Comparison of ENCODE assay signal across 8 mouse cellular contexts in genomic region chr8:112128833-112129518, GRCm38 (mm10).
A peak's percentile ranks its signal among the peaks of the same experiment; 100 is the strongest.
DNase-seq lines count a peak whose midpoint lies in the region; ATAC-seq and TF ChIP-seq lines count a peak whose summit lies in the region.

No protein-coding gene starts in this region.

- no peaks in the 10 kb centered on the region for H3K4me1 ChIP-seq in heart, postnatal 0 days (ENCODE audit: control insufficient read depth, insufficient read depth)
- no peaks in the 10 kb centered on the region for H3K4me1 ChIP-seq in limb, embryonic 14.5 days (ENCODE audit: control insufficient read depth, insufficient read depth, low read length)

- H3K9me3 ChIP-seq in heart, postnatal 0 days (replicated peaks; ENCODE audit: control insufficient read depth, low read length) = no peaks in the 10 kb centered on the region
- H3K9me3 ChIP-seq in limb, embryonic 14.5 days (ENCODE audit: control insufficient read depth, low read length) = no peaks in the 10 kb centered on the region

- TF ChIP-seq POLR2A in limb, embryonic 14.5 days (IDR thresholded peaks at IDR 0.05; ENCODE audit: borderline replicate concordance, extremely low read depth, insufficient read depth, insufficient read length) = no peak

- no peaks in the 10 kb centered on the region for H3K36me3 ChIP-seq in heart, postnatal 0 days (replicated peaks; ENCODE audit: control insufficient read depth, insufficient read depth, low read length)
- H3K36me3 ChIP-seq in limb, embryonic 14.5 days (ENCODE audit: control insufficient read depth, insufficient read depth, low read length) = no peaks in the 10 kb centered on the region

- 50% methylated on average over 14 of the region's 14 CpGs for WGBS in heart, postnatal 0 days
- WGBS in limb, embryonic 14.5 days = 49% methylated on average over 14 of the region's 14 CpGs

- H3K4me3 ChIP-seq in heart, postnatal 0 days (ENCODE audit: low read depth, low read length) = no peak overlapping the region
- H3K4me3 ChIP-seq in limb, embryonic 14.5 days (replicated peaks; ENCODE audit: low read length) = no peak overlapping the region

- H3K27me3 ChIP-seq in heart, postnatal 0 days (ENCODE audit: control insufficient read depth, insufficient read depth, low read length) = no peaks in the 10 kb centered on the region
- no peaks in the 10 kb centered on the region for H3K27me3 ChIP-seq in limb, embryonic 14.5 days (ENCODE audit: control insufficient read depth, insufficient read depth, low read length)

- TF ChIP-seq CTCF in heart, postnatal 0 days (IDR thresholded peaks at IDR 0.05; ENCODE audit: low read depth) = no peak

- H3K27ac ChIP-seq in heart, postnatal 0 days (ENCODE audit: low read depth) = no peak overlapping the region
- no peak overlapping the region for H3K27ac ChIP-seq in limb, embryonic 14.5 days (replicated peaks; ENCODE audit: low read depth, low read length)

- no peak overlapping the region for H3K4me2 ChIP-seq in heart, postnatal 0 days (ENCODE audit: low read depth, low read length)
- no peak overlapping the region for H3K4me2 ChIP-seq in limb, embryonic 14.5 days (replicated peaks; ENCODE audit: low read depth, low read length, severe bottlenecking)

- DNase-seq in CD4-positive, CD25-positive, alpha-beta regulatory T cell, adult 2 months (ENCODE audit: low read depth, low spot score) = peak; percentile 1
- peak; percentile 9 for DNase-seq in urinary bladder, postnatal 25 days (ENCODE audit: low spot score)
- DNase-seq in urinary bladder, postnatal 10 days (ENCODE audit: low spot score) = no peak
- peak; percentile 85 for DNase-seq in heart, postnatal 0 days (ENCODE audit: low spot score)
- DNase-seq in limb, embryonic 14.5 days (ENCODE audit: low spot score) = peak; percentile 94
- peak; percentile 29 for DNase-seq in retina, postnatal 7 days (ENCODE audit: low read depth, low spot score)
- no peak for DNase-seq in spleen, adult 12 weeks (ENCODE audit: low spot score)

- no peak for ATAC-seq in CD4-positive, CD25-positive, alpha-beta regulatory T cell, adult 4 months
- peak; percentile 67 for ATAC-seq in heart, postnatal 0 days (ENCODE audit: insufficient read depth, low read depth)
- ATAC-seq in limb, embryonic 14.5 days (ENCODE audit: low FRiP score, low read depth) = peak; percentile 76

- TF ChIP-seq EP300 in heart, postnatal 0 days (IDR thresholded peaks at IDR 0.05; ENCODE audit: low read depth) = no peak

- H3K9ac ChIP-seq in heart, postnatal 0 days (replicated peaks; ENCODE audit: low read depth, low read length) = no peak overlapping the region
- no peak overlapping the region for H3K9ac ChIP-seq in limb, embryonic 14.5 days (ENCODE audit: low read depth, low read length, severe bottlenecking)

Comparison
In these comparisons a context has a peak if more than half of its experiments do, and no peak if none do; other contexts are left out.
1. DNase-seq: peak in CD4-positive, CD25-positive, alpha-beta regulatory T cell, adult 2 months (single experiment), urinary bladder, postnatal 25 days (single experiment), heart, postnatal 0 days (single experiment), limb, embryonic 14.5 days (single experiment) and retina, postnatal 7 days (single experiment); none in urinary bladder, postnatal 10 days (single experiment) and spleen, adult 12 weeks (single experiment).